Mouse (Mus musculus) lung, adult 2 months (tissue): ENCODE results near the gene Nbea. TPM values are rescaled to one million over a fixed set of nuclear protein-coding genes. Genes with fewer than 3 reads are reported as not detected.

Experiments
- DNase-seq: peaks from one replicate; pipeline ENCODE4 v3.0.0; 2022
- H3K4me1 ChIP-seq: fragments of 200-500 bp; 2 replicates; pipeline ENCODE4 v1.6.1; 2011; ENCODE audit warnings: low read length; ENCODE audit not compliant: control insufficient read depth, insufficient read depth
- H3K4me3 ChIP-seq: fragments of 200-500 bp; replicated peaks from 2 replicates; pipeline ENCODE3; 2011; ENCODE audit warnings: low read depth, mild to moderate bottlenecking, control low read depth, low read length; ENCODE audit errors: extremely low read depth
- CTCF ChIP-seq: fragments of 200-500 bp; IDR thresholded peaks from 2 replicates; pipeline ENCODE4 v1.5.1; 2011; ENCODE audit warnings: mild to moderate bottlenecking, low read length, control low read depth; ENCODE audit not compliant: insufficient read depth
- POLR2A ChIP-seq: fragments of 200-500 bp; IDR thresholded peaks from 2 replicates; pipeline ENCODE4 v1.6.1; 2011; ENCODE audit warnings: low read depth, mild to moderate bottlenecking, control low read depth, low read length, borderline replicate concordance; ENCODE audit errors: extremely low read depth
- WGBS: fragments of 180-500 bp; shearing (Covaris S2); methylation state at CpG from one replicate; pipeline ENCODE4 v1.1.7; 2018; 5-methylcytosine and 5-hydroxymethylcytosine counted together
- polyA plus RNA-seq: library from polyadenylated mRNA; depleted of rRNA; stranded (reverse); fragments of >200 nt; gene quantifications from 2 replicates; pipeline ENCODE4 v1.2.3, GENCODE M21; 2012

The Nbea gene
- polyA plus RNA-seq, 1 experiment, result 12.5 TPM

DNA sequence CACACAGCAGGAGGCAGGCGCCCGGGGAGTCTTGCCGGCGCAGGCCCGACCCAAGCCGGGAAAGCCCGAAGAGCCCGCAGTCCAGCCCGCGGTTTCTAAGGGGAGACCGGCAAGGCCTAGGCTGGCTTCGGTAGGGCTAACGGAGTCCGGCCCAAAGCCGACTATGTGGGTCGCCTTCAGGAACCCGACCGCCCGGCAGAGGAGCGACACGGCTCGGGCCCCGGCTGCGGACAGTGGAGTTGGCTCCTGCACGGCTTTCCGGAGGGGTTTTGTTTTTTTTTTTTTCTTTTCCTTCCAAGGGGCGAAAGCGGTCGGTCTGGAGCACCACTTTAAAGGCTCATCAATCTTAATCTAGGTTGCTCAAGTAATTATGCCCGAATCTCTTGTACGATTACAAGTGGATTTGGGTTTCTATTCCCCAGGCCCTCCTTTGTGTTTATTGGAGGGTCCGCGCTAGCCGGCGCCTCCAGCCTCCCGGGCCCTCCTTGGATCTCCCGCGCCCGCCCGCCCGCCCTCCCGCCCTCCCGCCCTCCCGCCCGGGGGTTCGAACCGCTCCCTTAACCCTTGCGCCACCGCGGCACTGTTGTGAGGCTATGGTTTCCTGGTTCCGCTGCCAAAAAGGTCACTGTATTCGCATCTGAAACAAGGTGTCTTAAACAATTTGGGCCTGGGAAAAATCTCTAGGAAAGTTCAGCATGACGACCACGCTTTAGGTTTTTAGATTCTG is 395.9 kb downstream of the Nbea start:
- 9% methylated on average over 54 of the region's 54 CpGs for WGBS
- TF ChIP-seq POLR2A (no peak), CTCF (no peak)
- peak; percentile 17 for DNase-seq
- Histone ChIP-seq H3K4me3 (peak overlapping the region; percentile 5), H3K4me1 (no peaks in the 10 kb centered on the region)

DNA sequence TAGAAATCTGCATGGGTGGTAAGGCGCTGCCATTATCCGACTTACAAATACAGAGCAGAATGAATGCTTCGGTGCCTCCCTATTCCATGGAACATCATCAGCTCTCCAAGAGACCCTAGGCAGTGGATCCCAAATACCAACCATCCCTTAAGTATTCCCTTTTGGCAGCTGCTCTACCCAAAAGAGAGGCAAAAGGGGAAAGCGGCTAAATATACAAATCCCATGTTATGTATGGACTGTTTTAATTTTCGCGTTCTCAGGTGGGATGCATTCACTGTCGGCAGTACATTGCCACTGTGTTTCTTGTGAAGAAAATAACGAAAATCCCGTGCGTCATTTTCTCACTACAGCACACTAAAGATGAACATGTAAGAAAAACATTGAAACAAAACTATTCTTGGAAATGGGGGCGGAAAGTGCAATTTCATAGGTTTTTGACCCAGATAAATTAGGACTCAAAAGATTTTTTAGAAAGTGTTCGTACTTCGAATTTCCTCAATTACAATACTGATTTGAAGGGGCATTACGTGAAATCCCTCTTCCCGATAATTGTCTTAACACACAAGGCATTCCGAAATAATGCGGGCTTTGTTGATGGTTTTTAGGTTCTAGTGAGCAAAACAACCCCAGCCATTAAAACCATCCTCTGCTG is 396.5 kb downstream of the Nbea start:
- H3K4me3 ChIP-seq, result no peak overlapping the region

DNA sequence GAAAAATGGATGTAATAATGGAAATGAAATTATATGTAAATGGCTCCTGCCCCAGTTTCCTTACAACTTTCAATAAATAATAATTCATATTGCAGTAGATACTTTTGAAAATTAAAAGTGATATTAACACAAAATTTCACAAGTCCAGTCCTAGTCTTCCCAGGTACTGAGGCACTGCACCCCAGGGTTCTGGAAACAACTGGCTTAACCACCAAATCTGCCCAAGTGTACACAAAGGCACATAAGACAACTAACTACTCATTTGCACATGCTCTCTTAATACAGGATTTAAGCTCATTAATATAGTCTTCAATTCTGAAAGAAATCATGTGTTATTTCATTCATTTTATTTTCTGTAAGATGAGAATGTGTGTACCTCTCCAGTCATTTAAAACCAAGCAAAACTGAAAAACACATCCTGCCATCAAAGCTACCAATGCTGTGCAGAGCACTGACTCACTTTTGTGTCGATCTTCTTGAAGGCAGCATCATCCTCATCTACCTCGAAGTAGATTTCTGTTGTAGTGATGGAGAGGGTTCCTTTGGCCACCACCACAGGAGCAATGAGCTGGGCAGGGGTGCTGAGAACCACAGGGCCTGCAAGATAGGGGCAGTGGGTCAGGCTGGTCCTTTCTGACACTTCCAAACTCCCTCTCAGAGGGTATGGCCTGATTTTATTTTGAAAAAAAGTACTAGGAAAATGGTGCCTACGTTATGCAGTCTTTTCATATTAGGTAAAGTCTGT is 397.3 kb downstream of the Nbea start:
- Histone ChIP-seq H3K4me1 (no peaks in the 10 kb centered on the region), H3K4me3 (no peak overlapping the region)
- WGBS, result 89% methylated on average over 3 of the region's 3 CpGs
- DNase-seq, result no peak
- TF ChIP-seq CTCF (no peak), POLR2A (no peak)

More for the DNA sequence above, 396.5 kb downstream of the Nbea start:
- TF ChIP-seq POLR2A (no peak), CTCF (no peak)
- DNase-seq, result no peak
- H3K4me1 ChIP-seq, result no peaks in the 10 kb centered on the region
- WGBS, result 85% methylated on average over 17 of the region's 17 CpGs

DNA sequence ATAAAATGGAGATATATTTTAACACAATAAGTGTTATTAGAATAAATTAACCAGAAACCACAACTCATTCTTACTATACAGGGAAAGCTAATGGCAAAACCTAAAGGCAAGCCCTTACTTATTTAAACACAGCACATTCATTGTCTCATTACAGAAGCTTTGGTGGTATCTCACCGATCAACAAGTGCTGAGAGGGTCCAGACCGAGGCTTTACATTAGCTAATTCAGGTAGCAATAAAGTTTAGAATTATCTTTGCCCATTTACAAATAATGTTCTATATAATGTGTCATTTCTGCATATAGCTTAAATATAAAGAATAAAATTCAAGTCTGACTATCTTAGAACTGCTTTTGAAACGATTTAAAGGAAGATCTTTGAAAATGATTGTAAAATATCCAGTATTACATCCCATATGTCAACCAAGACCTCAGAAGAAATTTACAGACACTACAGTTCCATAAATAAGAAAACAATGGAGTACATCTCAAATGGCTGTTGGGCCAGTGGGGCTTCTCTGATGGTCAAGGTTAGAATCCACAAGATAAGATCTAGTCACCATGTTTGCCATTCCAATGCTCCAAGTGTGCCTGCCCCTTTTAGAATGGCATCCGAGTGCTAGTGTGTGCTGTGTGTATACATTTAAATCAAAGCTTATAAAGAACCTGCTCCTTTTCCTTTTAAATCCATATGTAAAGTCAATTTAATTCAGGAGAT is 398.1 kb downstream of the Nbea start:
- Histone ChIP-seq H3K4me1 (no peaks in the 10 kb centered on the region), H3K4me3 (no peak overlapping the region)
- no peak for TF ChIP-seq POLR2A
- no peak for TF ChIP-seq CTCF
- 96% methylated on average over 4 of the region's 4 CpGs for WGBS
- DNase-seq, result no peak

DNA sequence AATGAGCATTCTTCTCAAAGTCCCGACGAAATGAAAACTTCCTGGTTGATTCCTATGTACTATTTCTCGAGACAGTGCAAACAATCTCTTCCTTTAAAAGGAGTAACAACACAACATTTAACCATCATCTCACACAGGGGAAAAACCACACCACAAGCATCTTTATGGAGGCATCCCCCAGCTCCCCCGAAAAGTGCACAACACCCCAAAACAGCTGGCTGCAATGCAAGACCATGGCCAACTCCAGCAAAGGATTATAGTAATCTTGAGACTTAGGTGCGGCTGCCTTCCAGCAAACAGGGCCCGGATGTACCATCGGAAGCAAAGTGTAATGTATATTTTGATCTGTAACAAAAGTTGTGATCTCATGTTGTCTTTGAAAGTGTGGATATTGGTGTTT is 399.4 kb downstream of the Nbea start:
- TF ChIP-seq POLR2A (no peak), CTCF (no peak)
- DNase-seq, result no peak
- Histone ChIP-seq H3K4me1 (no peaks in the 10 kb centered on the region), H3K4me3 (no peak overlapping the region)
- 60% methylated on average over 7 of the region's 7 CpGs for WGBS

DNA sequence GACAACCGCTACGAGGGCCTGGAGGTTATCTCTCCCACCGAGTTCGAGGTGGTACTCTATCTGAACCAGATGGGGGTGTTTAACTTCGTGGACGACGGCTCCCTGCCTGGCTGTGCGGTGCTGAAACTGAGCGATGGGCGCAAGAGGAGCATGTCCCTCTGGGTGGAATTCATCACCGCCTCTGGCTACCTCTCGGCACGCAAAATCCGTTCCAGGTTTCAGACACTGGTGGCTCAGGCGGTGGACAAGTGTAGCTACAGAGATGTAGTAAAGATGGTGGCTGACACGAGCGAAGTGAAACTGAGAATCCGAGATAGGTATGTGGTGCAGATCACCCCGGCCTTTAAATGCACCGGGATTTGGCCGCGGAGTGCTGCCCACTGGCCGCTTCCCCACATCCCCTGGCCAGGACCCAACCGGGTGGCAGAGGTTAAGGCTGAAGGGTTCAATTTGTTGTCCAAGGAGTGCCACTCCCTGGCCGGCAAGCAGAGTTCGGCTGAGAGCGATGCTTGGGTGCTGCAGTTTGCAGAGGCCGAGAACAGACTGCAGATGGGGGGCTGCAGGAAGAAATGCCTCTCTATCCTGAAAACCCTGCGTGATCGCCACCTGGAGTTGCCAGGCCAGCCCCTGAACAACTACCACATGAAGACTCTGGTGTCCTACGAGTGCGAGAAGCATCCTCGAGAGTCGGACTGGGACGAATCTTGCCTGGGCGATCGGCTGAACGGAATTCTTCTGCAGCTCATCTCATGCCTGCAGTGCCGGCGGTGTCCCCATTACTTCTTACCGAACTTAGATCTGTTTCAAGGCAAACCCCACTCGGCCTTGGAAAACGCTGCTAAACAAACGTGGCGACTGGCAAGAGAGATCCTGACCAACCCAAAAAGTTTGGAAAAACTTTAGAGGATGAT is 400.1 kb downstream of the Nbea start:
- TF ChIP-seq POLR2A (no peak), CTCF (no peak)
- H3K4me3 ChIP-seq, result peak overlapping the region; percentile 21
- H3K4me1 ChIP-seq, result no peaks in the 10 kb centered on the region
- WGBS, result 50% methylated on average over 45 of the region's 45 CpGs
- no peak for DNase-seq

DNA sequence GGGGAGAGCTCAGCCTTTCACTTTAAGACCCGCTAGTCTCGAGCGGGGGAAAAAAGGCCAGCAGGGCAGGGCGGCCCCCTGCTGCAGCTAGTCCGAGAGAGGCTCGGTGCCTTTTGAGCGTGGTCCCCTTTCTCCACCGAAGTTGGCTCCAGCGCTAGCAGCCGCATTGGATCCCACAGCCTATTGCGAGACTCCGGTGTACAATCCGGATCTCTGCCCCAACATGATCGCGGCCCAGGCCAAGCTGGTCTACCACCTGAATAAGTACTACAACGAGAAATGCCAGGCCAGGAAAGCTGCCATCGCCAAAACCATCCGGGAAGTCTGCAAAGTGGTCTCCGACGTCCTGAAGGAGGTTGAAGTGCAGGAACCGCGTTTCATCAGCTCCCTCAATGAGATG is 400.7 kb downstream of the Nbea start:
- no peak for TF ChIP-seq POLR2A
- no peak for TF ChIP-seq CTCF

DNA sequence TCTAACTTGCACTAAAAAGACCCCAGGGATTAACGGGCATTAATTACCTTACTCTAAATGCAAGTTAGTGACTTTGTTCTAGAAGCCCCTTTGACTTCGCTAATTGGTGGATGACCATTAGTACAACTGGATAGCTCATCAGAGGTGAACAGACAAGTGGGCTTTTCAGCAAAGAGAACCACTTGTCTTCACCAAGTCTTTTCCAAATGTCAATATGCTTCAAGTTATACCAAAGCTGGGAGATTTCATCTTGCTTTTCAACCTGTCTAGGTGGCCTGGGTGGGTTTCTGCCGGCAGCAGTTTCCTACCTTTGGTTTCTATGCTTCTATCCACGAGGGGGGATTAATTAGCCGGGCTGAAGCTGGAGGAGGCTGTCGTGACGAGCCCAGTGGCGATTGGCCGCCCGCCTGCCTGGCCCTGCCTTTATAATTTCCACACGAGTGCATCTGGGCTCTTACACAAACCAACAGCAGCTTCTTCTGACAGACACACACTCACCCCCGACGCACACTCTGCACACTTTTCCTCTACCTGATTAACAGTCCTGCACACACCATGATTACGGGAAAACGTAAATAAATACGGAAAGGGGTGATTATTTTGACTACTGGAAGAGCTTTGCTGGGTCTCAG is 401.3 kb downstream of the Nbea start, which contains the start of gene Mab21l1:
Gene Mab21l1, plus strand, starts transcription at position 455 of the 632 bp plus-strand sequence.
- no peak for TF ChIP-seq POLR2A
- TF ChIP-seq CTCF, result no peak
- 62% methylated on average over 16 of the region's 16 CpGs for WGBS
- Histone ChIP-seq H3K4me3 (peak within 1 kb of the TSS; percentile 21), H3K4me1 (no peaks in the 10 kb centered on the region)
- no peak for DNase-seq

More for the DNA sequence above, 400.7 kb downstream of the Nbea start:
- Histone ChIP-seq H3K4me1 (no peaks in the 10 kb centered on the region), H3K4me3 (no peak overlapping the region)
- 41% methylated on average over 22 of the region's 22 CpGs for WGBS
- peak; percentile 6 for DNase-seq
